Mouse (Mus musculus) kidney, postnatal 0 days (tissue): ENCODE data around the gene CK137956. TPM values are rescaled to one million over a fixed set of nuclear protein-coding genes. Genes with fewer than 3 reads are reported as not detected.

Source experiments
- ATAC-seq: fragments of 200-750 bp; cut with Nextera tagmentation; replicated peaks from 2 replicates; pipeline ENCODE4 v1.8.0; 2017; ENCODE audit warnings: low read depth, moderate number of reproducible peaks, moderate TSS enrichment, moderate library complexity; ENCODE audit not compliant: low FRiP score
- DNase-seq: peaks from one replicate; pipeline ENCODE4 v3.0.0-alpha.2; 2016; ENCODE audit warnings: low spot score
- H3K27ac ChIP-seq: fragments of 300-500 bp; sonication (generic); 2 replicates; pipeline ENCODE4 v1.5.1; 2014; ENCODE audit warnings: mild to moderate bottlenecking
- H3K27me3 ChIP-seq: fragments of 300-500 bp; sonication (generic); 2 replicates; pipeline ENCODE4 v1.6.1; 2014; ENCODE audit warnings: low read length, mixed read lengths; ENCODE audit not compliant: insufficient read depth
- H3K36me3 ChIP-seq: fragments of 300-500 bp; sonication (generic); 2 replicates; pipeline ENCODE4 v1.6.1; 2014; ENCODE audit warnings: low read length, mixed read lengths; ENCODE audit not compliant: insufficient read depth
- H3K4me1 ChIP-seq: fragments of 300-500 bp; sonication (generic); replicated peaks from 2 replicates; pipeline ENCODE4 v1.6.1; 2014; ENCODE audit warnings: antibody characterized with exemption, low read length, mixed read lengths; ENCODE audit not compliant: insufficient read depth
- H3K4me2 ChIP-seq: fragments of 300-500 bp; sonication (generic); 2 replicates; pipeline ENCODE4 v1.6.1; 2014; ENCODE audit warnings: mild to moderate bottlenecking, low read length, moderate library complexity, mixed read lengths
- H3K4me3 ChIP-seq: fragments of 300-500 bp; sonication (generic); replicated peaks from 2 replicates; pipeline ENCODE4 v1.5.1; 2014; ENCODE audit warnings: low read depth, low read length
- H3K9ac ChIP-seq: fragments of 300-500 bp; sonication (generic); 2 replicates; pipeline ENCODE4 v1.6.1; 2014; ENCODE audit warnings: low read depth, low read length
- H3K9me3 ChIP-seq: fragments of 300-500 bp; sonication (generic); replicated peaks from 2 replicates; pipeline ENCODE4 v1.6.1; 2016; ENCODE audit warnings: low read length, inconsistent platforms, mixed read lengths
- CTCF ChIP-seq: IDR thresholded peaks from 2 replicates; pipeline ENCODE4 v1.5.1; 2016; ENCODE audit warnings: antibody characterized with exemption, low read depth, mild to moderate bottlenecking, moderate library complexity
- WGBS: fragments of 180-500 bp; shearing (Covaris S2); extraction: QIAGEN DNeasy Blood & Tissue Kit; methylation state at CpG from one replicate; pipeline ENCODE4 v1.1.7; 2014; 5-methylcytosine and 5-hydroxymethylcytosine counted together
- polyA plus RNA-seq: library from polyadenylated mRNA; unstranded; fragments of >200 nt; fragmentation: Nextera tagmentation; extraction: Ambion mirVana; gene quantifications from 2 replicates; pipeline ENCODE4 v1.2.1, GENCODE M21; 2015

Gene CK137956
- polyA plus RNA-seq, result not detected in 2 replicates

DNA sequence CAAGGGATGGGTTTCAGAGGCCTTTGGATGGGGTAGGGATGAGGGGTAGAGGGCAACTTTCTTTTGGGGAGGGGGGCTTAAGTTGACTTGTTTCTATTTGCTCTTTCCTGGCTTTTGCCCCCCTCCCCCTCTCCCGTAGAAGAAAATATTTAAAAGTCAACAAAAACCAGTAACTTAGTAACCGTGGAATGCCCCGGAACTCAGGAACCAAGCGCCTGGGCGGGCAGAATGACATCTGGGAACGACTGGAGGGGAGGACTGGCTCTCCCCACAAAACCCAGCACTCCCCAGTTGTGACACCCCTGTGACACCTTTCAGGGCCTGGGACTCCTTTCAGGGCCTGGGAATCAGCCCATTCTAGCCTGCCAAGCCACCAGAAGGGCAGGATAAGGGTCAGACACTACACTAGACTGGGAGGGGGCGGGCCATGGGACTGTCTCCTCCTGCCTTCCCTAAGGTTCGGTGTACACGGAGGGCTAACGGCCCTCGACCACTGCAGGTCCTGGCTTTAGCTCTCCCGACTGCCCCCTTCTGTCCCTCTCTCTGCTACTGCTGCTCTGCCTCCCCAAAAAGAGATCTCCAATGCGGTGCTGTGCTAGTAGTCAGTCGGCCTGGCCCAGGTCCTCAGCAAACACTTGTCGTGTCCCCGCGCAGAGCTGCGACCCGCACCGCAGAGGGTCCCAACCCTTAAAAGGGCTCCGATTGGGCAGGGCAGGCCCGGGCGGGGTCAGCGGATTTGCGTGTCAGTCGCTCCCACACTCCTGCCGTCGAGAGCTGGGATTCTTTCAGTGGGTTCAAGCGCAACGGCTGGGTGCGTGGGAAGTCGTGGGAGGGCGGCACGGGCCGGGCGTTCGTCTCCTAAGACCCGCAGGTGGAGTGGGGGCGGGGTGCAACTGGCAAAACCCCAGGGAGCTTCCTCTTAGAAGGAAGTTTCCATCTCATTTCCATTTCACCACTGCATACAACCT is at the start of gene CK137956:
Gene CK137956, minus strand, starts transcription at position 51 of the 968 bp plus-strand sequence.
- H3K9me3 ChIP-seq, result no peaks in the 10 kb centered on the region
- no peak for TF ChIP-seq CTCF
- H3K36me3 ChIP-seq, result no peaks in the 10 kb centered on the region
- no peak within 1 kb of the TSS for H3K27ac ChIP-seq
- no peak within 1 kb of the TSS for H3K4me2 ChIP-seq
- H3K27me3 ChIP-seq, result peaks cover 13% of the 10 kb centered on the region
- DNase-seq (no peak), ATAC-seq (no peak)
- WGBS, result 2% methylated on average over 39 of the region's 39 CpGs
- no peaks in the 10 kb centered on the region for H3K4me1 ChIP-seq
- H3K4me3 ChIP-seq, result no peak within 1 kb of the TSS
- no peak within 1 kb of the TSS for H3K9ac ChIP-seq

DNA sequence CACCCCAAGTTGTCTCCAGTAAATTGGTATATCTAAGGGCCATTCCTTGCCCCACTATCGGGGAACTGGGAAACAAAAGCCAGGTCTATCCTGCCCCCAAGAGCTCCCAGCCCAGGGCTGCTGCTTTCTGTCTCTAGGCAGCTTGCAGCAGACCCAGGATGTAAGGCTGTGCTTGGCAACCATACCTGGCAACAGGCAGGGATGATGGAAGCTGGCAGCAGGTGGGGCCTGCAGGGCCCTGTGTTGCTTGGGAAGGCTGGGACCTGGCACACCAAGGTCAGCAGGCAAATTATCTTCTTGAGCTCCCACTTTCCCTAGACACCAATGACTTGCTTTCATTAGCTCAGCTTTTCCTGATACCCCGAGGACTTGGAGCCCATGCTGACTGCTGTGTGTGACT is 48.7 kb upstream of the CK137956 start:
- no peaks in the 10 kb centered on the region for H3K4me1 ChIP-seq
- ATAC-seq, result no peak
- H3K9ac ChIP-seq, result no peak overlapping the region
- H3K9me3 ChIP-seq, result no peaks in the 10 kb centered on the region
- no peak overlapping the region for H3K27ac ChIP-seq
- DNase-seq, result no peak
- no peak overlapping the region for H3K4me2 ChIP-seq
- no peak for TF ChIP-seq CTCF
- no peaks in the 10 kb centered on the region for H3K27me3 ChIP-seq
- H3K4me3 ChIP-seq, result no peak overlapping the region
- 73% methylated on average over 2 of the region's 2 CpGs for WGBS
- no peaks in the 10 kb centered on the region for H3K36me3 ChIP-seq

DNA sequence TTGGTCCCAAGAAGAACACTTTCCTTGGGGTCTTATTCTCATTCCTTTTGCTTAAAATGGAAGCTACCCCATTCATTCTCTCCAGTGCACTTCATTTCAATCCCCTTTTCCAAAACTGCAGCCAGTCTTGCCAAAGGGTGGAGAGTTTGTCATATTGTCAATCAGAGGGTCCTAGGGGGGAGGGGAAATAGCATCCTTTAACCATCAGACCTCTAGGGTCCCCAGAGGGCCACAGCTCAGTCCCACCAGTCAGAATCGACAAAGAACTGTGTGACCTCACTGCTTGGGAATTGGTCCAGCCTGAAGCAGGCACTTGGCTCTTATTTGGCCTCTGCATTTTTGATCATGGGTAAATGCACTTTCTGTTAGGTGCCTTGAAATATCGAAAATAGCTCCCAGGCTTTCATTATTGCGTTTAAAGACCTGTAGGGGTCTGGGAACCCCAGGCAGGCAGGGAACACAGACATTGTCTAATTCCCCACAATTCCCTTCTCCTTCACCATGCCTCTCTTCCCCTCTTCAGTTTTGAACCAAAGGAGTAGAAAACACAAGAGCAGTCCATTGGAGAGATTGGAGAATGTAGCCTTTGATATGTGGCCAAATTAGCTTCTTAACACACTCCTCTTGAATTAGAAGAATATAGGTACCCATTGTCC is 34.2 kb upstream of the CK137956 start:
- no peaks in the 10 kb centered on the region for H3K4me1 ChIP-seq
- no peak for TF ChIP-seq CTCF
- no peak overlapping the region for H3K9ac ChIP-seq
- H3K4me3 ChIP-seq, result no peak overlapping the region
- no peak overlapping the region for H3K4me2 ChIP-seq
- H3K9me3 ChIP-seq, result no peaks in the 10 kb centered on the region
- no peak overlapping the region for H3K27ac ChIP-seq
- no peaks in the 10 kb centered on the region for H3K27me3 ChIP-seq
- 66% methylated on average over 3 of the region's 3 CpGs for WGBS
- ATAC-seq, result no peak
- H3K36me3 ChIP-seq, result no peaks in the 10 kb centered on the region
- DNase-seq, result no peak

DNA sequence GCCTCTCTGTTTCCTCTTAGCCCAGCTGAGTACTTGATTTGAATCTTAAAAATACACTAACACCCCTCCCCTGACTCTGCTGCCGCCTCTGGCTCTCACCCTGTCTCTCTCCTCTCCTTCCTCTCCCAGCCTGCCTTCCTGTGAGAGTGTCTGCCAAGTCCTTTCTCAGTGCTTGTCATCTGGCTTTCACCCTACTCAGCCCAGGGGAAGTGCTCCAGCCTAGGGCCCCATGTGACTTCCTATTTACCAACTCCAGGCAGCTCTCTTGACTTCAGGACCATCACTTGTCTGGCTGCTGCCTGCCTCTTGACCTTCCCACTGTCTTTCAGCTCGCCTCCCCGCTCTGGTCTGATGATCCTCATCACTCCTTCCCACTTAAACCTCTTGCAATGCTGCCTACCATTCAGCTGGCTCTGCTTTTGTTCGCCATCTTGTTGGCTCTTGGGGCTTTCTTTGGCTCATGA is 31.9 kb upstream of the CK137956 start:
- no peak for DNase-seq
- no peak for TF ChIP-seq CTCF
- Histone ChIP-seq H3K9ac (no peak overlapping the region), H3K4me2 (no peak overlapping the region), H3K4me3 (no peak overlapping the region), H3K36me3 (no peaks in the 10 kb centered on the region), H3K27ac (no peak overlapping the region), H3K27me3 (no peaks in the 10 kb centered on the region), H3K4me1 (no peaks in the 10 kb centered on the region), H3K9me3 (no peaks in the 10 kb centered on the region)
- ATAC-seq, result no peak
- 52% methylated on average over 4 of the region's 4 CpGs for WGBS

DNA sequence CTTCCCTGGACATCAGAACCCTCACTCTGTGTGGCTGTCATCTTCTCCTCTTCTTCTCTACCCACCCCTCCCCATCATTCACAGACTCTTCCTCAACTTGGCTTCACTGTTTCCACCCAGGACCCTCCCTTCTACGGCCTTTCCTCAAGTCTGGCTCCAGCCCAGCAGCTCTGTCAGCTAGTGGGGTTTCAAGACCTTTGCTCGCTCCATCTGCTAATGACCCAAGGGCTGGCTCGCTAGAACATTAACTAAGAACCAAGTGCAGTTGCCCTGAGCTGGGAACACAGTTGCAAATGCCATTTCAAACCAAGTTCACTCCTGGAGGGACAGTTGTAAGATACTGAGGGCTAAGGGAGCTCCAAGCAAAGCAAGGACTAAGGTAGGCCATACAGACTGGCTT is 28.5 kb upstream of the CK137956 start:
- Histone ChIP-seq H3K9me3 (no peaks in the 10 kb centered on the region), H3K27me3 (no peaks in the 10 kb centered on the region), H3K36me3 (no peaks in the 10 kb centered on the region), H3K4me1 (no peaks in the 10 kb centered on the region), H3K27ac (no peak overlapping the region), H3K9ac (no peak overlapping the region), H3K4me3 (no peak overlapping the region), H3K4me2 (no peak overlapping the region)
- no peak for TF ChIP-seq CTCF
- WGBS, result 72% methylated on average over 3 of the region's 3 CpGs
- ATAC-seq (no peak), DNase-seq (no peak)

DNA sequence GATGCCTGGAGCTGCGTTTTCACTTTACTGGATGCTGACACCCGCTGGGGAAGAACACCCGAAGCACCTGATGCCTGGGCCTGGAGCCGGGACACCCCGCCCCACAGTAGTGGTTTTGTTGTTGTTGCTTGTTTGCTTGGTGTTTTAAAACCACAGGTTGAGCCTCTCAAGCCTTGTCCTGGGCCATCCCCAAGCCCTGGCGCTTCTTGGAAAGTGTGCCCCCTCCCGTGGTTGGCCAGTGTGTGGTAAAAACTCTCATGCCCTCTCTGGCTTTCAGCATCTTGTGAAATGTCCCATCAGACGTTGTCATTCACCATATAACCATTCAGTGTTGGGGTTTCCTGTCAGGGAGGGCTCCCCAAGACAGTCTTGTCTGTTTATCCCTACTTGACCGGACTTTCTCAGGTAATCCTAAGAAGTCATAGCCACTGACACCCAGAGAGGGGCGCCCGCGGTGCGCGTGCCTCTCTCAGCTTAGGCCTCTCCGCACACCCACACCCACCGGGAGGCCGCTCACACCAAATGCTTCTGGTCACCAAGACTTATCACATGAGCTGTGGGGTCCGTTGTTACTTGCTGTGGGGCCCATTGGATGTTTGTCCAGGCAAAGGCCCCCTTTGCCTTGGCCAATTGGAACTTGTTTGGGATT is 18.7 kb upstream of the CK137956 start:
- ATAC-seq (no peak), DNase-seq (peak; percentile 15)
- no peak overlapping the region for H3K4me3 ChIP-seq
- H3K27me3 ChIP-seq, result peaks cover 59% of the 10 kb centered on the region
- no peaks in the 10 kb centered on the region for H3K4me1 ChIP-seq
- H3K27ac ChIP-seq, result no peak overlapping the region
- WGBS, result 10% methylated on average over 18 of the region's 18 CpGs
- H3K9ac ChIP-seq, result no peak overlapping the region
- peak; percentile 29; the same call in 1 of the 2 replicates for TF ChIP-seq CTCF
- no peaks in the 10 kb centered on the region for H3K36me3 ChIP-seq
- no peak overlapping the region for H3K4me2 ChIP-seq
- no peaks in the 10 kb centered on the region for H3K9me3 ChIP-seq
